Mouse (Mus musculus) adrenal gland, adult 10 weeks (tissue): ENCODE measurements around the gene Msmb. TPM values are rescaled to one million over a fixed set of nuclear protein-coding genes. Genes with fewer than 3 reads are reported as not detected.

ENCODE experiments used
- polyA plus RNA-seq: library from polyadenylated mRNA; stranded (reverse); fragments of 350-450 nt; fragmentation: Illumina TruSeq; extraction: RNeasy Lipid Tissue Mini Kit (QIAGEN cat#74804); gene quantifications from one replicate; pipeline ENCODE4 v1.2.3, GENCODE M21; 2014; ENCODE audit warnings: low read depth, low replicate concordance

The Msmb gene
- not detected for polyA plus RNA-seq

GRCm38 (mm10) chr14:32141723-32142122 lies at the start of gene Msmb:
TSS of gene Msmb (plus strand) at chr14:32142023.

DNA sequence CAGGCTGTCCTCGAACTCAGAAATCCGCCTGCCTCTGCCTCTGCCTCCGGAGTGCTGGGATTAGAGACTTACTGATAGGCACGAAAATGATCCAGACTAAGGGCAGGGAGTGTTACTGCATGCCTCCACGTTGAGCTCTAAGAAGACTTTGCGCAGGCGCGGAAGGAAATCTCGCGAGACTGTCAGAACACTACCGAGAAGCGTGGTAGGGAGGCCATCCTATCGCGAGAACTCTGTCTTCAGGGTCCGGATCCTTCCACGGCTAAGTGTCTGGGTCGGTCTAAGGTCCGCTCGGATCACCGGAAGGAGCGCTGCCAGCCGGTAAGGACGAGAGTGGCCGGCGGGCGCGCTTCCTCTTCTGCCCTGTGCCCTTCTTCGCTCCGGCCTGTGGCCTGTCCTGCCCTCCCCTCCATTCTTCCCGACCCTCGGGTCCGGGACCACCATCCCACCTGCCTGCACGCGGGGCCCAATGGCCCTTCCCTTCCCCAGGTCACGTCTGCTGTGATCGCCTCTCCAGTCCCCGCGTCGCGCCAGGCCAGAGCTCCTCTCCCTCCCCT lies 17.9 kb downstream of the Msmb start, which contains the start of gene Ncoa4:
Gene Ncoa4, plus strand, starts transcription at position 176 of the 557 bp plus-strand sequence.

DNA sequence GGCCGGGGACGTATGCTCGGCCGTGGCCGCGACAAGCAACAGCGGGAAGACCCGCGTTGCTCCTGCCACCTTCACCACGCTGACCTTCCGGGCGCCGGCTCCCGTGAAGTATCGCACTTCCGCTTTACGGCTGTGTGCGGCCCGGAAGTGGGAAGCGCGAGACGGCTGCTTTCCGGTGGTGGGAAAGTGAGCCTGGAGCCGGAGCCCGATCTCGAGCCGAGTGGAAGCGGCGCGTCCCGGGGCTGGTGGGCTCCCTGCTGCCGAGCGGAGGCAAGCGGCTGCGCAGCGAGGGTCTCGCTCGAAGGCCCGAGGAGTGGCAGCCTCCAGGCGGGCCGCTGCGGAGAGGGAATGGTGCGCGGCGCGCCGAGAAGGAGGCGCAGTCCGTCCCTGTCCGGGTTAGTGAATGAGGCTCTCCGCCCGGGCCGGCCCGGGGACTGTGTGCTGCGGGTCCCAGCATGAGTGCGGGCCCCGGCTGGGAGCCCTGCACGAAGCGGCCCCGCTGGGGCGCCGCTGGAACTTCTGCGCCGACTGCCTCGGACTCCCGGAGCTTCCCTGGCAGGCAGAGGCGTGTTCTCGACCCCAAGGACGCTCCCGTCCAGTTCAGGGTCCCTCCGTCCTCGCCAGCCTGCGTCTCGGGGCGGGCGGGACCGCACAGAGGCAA lies 60.1 kb downstream of the Msmb start, which contains the start of the genes Timm23 and Parg:
Gene Timm23, minus strand, starts transcription at position 108 of the 661 bp plus-strand sequence.
Gene Parg, plus strand, starts transcription at position 159 of the 661 bp plus-strand sequence.

Other genes starting within 250 kb of the Msmb start
- 10.4 TPM for gene Galnt15, start 113.0 kb upstream of the Msmb start, polyA plus RNA-seq
- 60.0 TPM for gene Oxnad1, start 56.6 kb upstream of the Msmb start, polyA plus RNA-seq
- 48.8 TPM for gene Dph3, start 56.3 kb upstream of the Msmb start, polyA plus RNA-seq
- gene Ncoa4, start 17.8 kb downstream of the Msmb start, polyA plus RNA-seq, result 255 TPM
- 183 TPM for gene Timm23, start 59.9 kb downstream of the Msmb start, polyA plus RNA-seq
- 92.9 TPM for gene Parg, start 59.9 kb downstream of the Msmb start, polyA plus RNA-seq
- 0.87 TPM for gene Ogdhl, start 180.0 kb downstream of the Msmb start, polyA plus RNA-seq
- not detected for gene 1700024G13Rik, start 246.4 kb downstream of the Msmb start, polyA plus RNA-seq